Mouse (Mus musculus): Measurements from ENCODE around the gene Angpt4. TPM values are rescaled to one million over a fixed set of nuclear protein-coding genes. Genes with fewer than 3 reads are reported as not detected.
A peak's percentile ranks its signal among the peaks of the same experiment; 100 is the strongest.

Angpt4 gene
- polyA plus RNA-seq, 1 experiment from 2014 or later, result 1.1 TPM

DNA sequence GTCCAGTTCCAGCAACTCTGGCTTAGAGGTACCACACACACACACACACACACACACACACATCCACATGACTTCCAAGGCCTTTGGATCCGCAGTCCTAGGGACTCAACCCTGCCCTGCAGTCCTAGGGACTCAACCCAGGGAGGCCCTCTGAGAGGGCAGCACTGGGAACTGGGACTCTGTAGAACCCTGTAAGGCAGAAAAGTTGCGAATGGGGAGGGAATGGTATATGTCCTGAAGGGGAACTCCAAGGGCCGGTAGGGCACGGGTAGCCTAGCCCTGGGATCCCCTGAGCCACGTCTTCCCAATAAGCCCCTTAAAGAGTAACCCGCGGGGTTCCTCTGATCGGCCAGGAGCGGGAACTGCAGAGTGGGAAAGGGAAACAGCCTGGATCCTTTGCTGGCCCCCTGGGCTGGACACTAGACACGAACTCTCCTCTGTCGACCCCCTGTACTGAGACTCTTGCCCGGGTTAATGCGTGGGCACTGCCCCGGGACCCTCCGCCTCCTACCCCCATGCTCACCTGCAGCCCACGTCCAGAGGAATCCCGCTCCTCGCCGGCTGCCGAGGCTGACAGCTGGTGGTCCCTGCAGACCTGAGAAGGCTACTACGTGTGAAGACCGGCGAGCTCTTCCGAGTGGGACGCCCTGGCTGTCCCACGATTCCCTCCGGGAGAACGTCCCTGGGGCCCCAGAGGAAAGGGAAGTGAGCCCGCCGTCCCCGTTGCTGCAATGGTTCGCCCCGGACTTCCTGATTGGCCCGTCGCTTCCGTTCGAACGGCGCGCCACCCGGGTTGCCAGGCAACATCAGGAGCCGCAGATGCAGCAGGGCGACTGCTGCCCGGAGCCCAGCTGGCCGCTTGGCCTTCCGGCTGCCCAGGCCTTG lies 68.7 kb downstream of the Angpt4 start, which contains the start of gene Fam110a:
TSS of gene Fam110a (minus strand) at position 750 of the 885 bp plus-strand sequence.
- Histone ChIP-seq H3K4me3 (ENCODE audit: low read length) (peak within 1 kb of the TSS; percentile 91), H3K9me3 (ENCODE audit: control insufficient read depth, low read length) (no peaks in the 10 kb centered on the region), H3K4me2 (replicated peaks; ENCODE audit: low read depth, low read length) (peak within 1 kb of the TSS; percentile 65), H3K4me1 (ENCODE audit: control insufficient read depth, insufficient read depth, low read length) (peaks cover 14% of the 10 kb centered on the region; the same call in 1 of the 2 replicates), H3K9ac (ENCODE audit: low read depth, low read length) (peak within 1 kb of the TSS; percentile 81), H3K36me3 (ENCODE audit: control insufficient read depth, insufficient read depth, low read length) (no peaks in the 10 kb centered on the region), H3K27ac (ENCODE audit: low read depth, low read length) (peak within 1 kb of the TSS; percentile 71; the same call in 1 of the 2 replicates), H3K27me3 (ENCODE audit: control insufficient read depth, insufficient read depth, low read length) (no peaks in the 10 kb centered on the region)
- WGBS, result 0% methylated on average over 46 of the region's 46 CpGs
- ATAC-seq (ENCODE audit: low FRiP score, low TSS enrichment), result peak; percentile 92

GRCm38 (mm10) chr2:151980355-151980693 lies 69.3 kb downstream of the Angpt4 start:
- H3K4me3 ChIP-seq (ENCODE audit: low read length), result peak overlapping the region; percentile 91
- H3K9ac ChIP-seq (ENCODE audit: low read depth, low read length), result peak overlapping the region; percentile 81
- no peaks in the 10 kb centered on the region for H3K9me3 ChIP-seq (ENCODE audit: control insufficient read depth, low read length)
- 38% methylated on average over 3 of the region's 3 CpGs for WGBS
- no peaks in the 10 kb centered on the region for H3K36me3 ChIP-seq (ENCODE audit: control insufficient read depth, insufficient read depth, low read length)
- no peak overlapping the region for H3K27ac ChIP-seq (ENCODE audit: low read depth, low read length)
- no peaks in the 10 kb centered on the region for H3K27me3 ChIP-seq (ENCODE audit: control insufficient read depth, insufficient read depth, low read length)
- peaks cover 13% of the 10 kb centered on the region; the same call in 1 of the 2 replicates for H3K4me1 ChIP-seq (ENCODE audit: control insufficient read depth, insufficient read depth, low read length)
- peak overlapping the region; percentile 65 for H3K4me2 ChIP-seq (replicated peaks; ENCODE audit: low read depth, low read length)
- ATAC-seq (ENCODE audit: low FRiP score, low TSS enrichment), result peak; percentile 21

- H3K9me3 ChIP-seq (ENCODE audit: control insufficient read depth, low read length), result no peaks in the 10 kb centered on the region
- no peak overlapping the region for H3K4me2 ChIP-seq (replicated peaks; ENCODE audit: low read depth, low read length)
- no peak overlapping the region for H3K4me3 ChIP-seq (ENCODE audit: low read length)
- no peak overlapping the region for H3K9ac ChIP-seq (ENCODE audit: low read depth, low read length)
- ATAC-seq (ENCODE audit: low FRiP score, low TSS enrichment), result no peak
- no peak overlapping the region for H3K27ac ChIP-seq (ENCODE audit: low read depth, low read length)
- H3K27me3 ChIP-seq (ENCODE audit: control insufficient read depth, insufficient read depth, low read length), result no peaks in the 10 kb centered on the region
- H3K36me3 ChIP-seq (ENCODE audit: control insufficient read depth, insufficient read depth, low read length), result no peaks in the 10 kb centered on the region
- H3K4me1 ChIP-seq (ENCODE audit: control insufficient read depth, insufficient read depth, low read length), result peaks cover 13% of the 10 kb centered on the region; the same call in 1 of the 2 replicates
- WGBS, result 74% methylated on average over 6 of the region's 6 CpGs
Measured at GRCm38 (mm10) chr2:151981268-151981667, 70.3 kb downstream of the Angpt4 start.

GRCm38 (mm10) chr2:151982476-151982875 lies 71.5 kb downstream of the Angpt4 start:
- no peak overlapping the region for H3K4me2 ChIP-seq (replicated peaks; ENCODE audit: low read depth, low read length)
- ATAC-seq (ENCODE audit: low FRiP score, low TSS enrichment), result no peak

DNA sequence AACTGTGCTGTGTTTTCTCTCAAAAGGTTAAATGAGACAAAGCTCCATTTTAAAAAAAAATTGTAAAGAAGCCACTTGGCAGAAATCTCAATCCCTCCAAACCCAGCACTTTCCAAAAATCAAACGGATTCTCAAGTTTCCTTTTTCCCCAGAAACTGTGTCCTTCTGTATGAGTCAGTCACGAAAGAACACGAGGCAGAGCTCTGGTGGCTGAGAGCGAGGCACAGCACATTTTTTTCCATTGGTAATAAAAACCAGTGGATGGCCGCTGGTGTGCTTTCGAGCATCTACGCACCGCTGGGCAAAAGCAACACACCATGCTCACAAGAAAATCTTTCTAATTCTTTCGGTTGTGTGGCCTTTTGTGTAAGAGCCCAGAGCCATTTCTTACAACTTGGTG lies 73.0 kb downstream of the Angpt4 start:
- Histone ChIP-seq H3K4me1 (ENCODE audit: control insufficient read depth, insufficient read depth, low read length) (no peaks in the 10 kb centered on the region), H3K27ac (ENCODE audit: low read depth, low read length) (0 out of 2 replicates have a peak overlapping the region, but pooled peaks have one; percentile 1), H3K27me3 (ENCODE audit: control insufficient read depth, insufficient read depth, low read length) (no peaks in the 10 kb centered on the region), H3K9me3 (ENCODE audit: control insufficient read depth, low read length) (no peaks in the 10 kb centered on the region), H3K9ac (ENCODE audit: low read depth, low read length) (no peak overlapping the region), H3K36me3 (ENCODE audit: control insufficient read depth, insufficient read depth, low read length) (no peaks in the 10 kb centered on the region), H3K4me2 (replicated peaks; ENCODE audit: low read depth, low read length) (no peak overlapping the region), H3K4me3 (ENCODE audit: low read length) (no peak overlapping the region)
- no peak for ATAC-seq (ENCODE audit: low FRiP score, low TSS enrichment)
- 29% methylated on average over 9 of the region's 9 CpGs for WGBS

More at GRCm38 (mm10) chr2:151982476-151982875, 71.5 kb downstream of the Angpt4 start:
- Histone ChIP-seq H3K27ac (ENCODE audit: low read depth, low read length) (no peak overlapping the region), H3K36me3 (ENCODE audit: control insufficient read depth, insufficient read depth, low read length) (no peaks in the 10 kb centered on the region), H3K9ac (ENCODE audit: low read depth, low read length) (no peak overlapping the region), H3K4me3 (ENCODE audit: low read length) (no peak overlapping the region), H3K9me3 (ENCODE audit: control insufficient read depth, low read length) (no peaks in the 10 kb centered on the region), H3K27me3 (ENCODE audit: control insufficient read depth, insufficient read depth, low read length) (no peaks in the 10 kb centered on the region), H3K4me1 (ENCODE audit: control insufficient read depth, insufficient read depth, low read length) (peaks cover 11% of the 10 kb centered on the region; the same call in 1 of the 2 replicates)

GRCm38 (mm10) chr2:151985426-151986172 lies 74.6 kb downstream of the Angpt4 start:
- H3K4me2 ChIP-seq (replicated peaks; ENCODE audit: low read depth, low read length), result no peak overlapping the region
- peak overlapping the region; percentile 5; the same call in 1 of the 2 replicates for H3K27ac ChIP-seq (ENCODE audit: low read depth, low read length)
- H3K27me3 ChIP-seq (ENCODE audit: control insufficient read depth, insufficient read depth, low read length), result no peaks in the 10 kb centered on the region
- peak; percentile 79 for ATAC-seq (ENCODE audit: low FRiP score, low TSS enrichment)
- H3K4me1 ChIP-seq (ENCODE audit: control insufficient read depth, insufficient read depth, low read length), result no peaks in the 10 kb centered on the region
- H3K4me3 ChIP-seq (ENCODE audit: low read length), result no peak overlapping the region
- no peak overlapping the region for H3K9ac ChIP-seq (ENCODE audit: low read depth, low read length)
- H3K9me3 ChIP-seq (ENCODE audit: control insufficient read depth, low read length), result no peaks in the 10 kb centered on the region
- H3K36me3 ChIP-seq (ENCODE audit: control insufficient read depth, insufficient read depth, low read length), result no peaks in the 10 kb centered on the region
- 28% methylated on average over 7 of the region's 7 CpGs for WGBS

DNA sequence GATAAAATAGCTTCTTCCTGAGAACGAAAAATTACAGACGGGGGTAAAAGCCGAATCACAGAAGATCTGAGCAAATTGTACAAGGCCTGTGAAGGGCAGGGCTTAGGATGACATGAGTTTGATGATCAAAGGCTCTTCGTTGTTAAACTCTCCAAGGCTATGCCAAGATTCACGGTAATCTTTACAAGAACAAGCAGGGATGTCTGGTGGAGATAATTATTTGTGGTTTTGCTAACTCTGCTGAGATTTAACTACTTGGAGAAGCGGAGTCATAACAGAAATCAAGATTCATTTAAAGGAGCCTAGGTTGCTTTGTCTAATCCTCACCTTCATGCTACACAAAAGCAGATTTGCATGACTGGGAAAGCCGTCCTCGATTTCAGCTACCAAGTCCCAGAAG lies 75.9 kb downstream of the Angpt4 start:
- ATAC-seq (ENCODE audit: low FRiP score, low TSS enrichment), result no peak
- no peaks in the 10 kb centered on the region for H3K9me3 ChIP-seq (ENCODE audit: control insufficient read depth, low read length)

GRCm38 (mm10) chr2:151988978-151989377 lies 78.0 kb downstream of the Angpt4 start:
- Histone ChIP-seq H3K9me3 (ENCODE audit: control insufficient read depth, low read length) (no peaks in the 10 kb centered on the region), H3K36me3 (ENCODE audit: control insufficient read depth, insufficient read depth, low read length) (no peaks in the 10 kb centered on the region), H3K27me3 (ENCODE audit: control insufficient read depth, insufficient read depth, low read length) (no peaks in the 10 kb centered on the region), H3K4me2 (replicated peaks; ENCODE audit: low read depth, low read length) (no peak overlapping the region), H3K4me3 (ENCODE audit: low read length) (no peak overlapping the region), H3K9ac (ENCODE audit: low read depth, low read length) (no peak overlapping the region), H3K4me1 (ENCODE audit: control insufficient read depth, insufficient read depth, low read length) (0 out of 2 replicates have a peak, but pooled peaks cover 4% of the 10 kb centered on the region), H3K27ac (ENCODE audit: low read depth, low read length) (no peak overlapping the region)
- 78% methylated on average over 2 of the region's 2 CpGs for WGBS
- no peak for ATAC-seq (ENCODE audit: low FRiP score, low TSS enrichment)

More for the DNA sequence above, 75.9 kb downstream of the Angpt4 start:
- 82% methylated on average over 8 of the region's 8 CpGs for WGBS
- no peak overlapping the region for H3K4me2 ChIP-seq (replicated peaks; ENCODE audit: low read depth, low read length)
- H3K4me1 ChIP-seq (ENCODE audit: control insufficient read depth, insufficient read depth, low read length), result 0 out of 2 replicates have a peak, but pooled peaks cover 4% of the 10 kb centered on the region
- H3K27me3 ChIP-seq (ENCODE audit: control insufficient read depth, insufficient read depth, low read length), result no peaks in the 10 kb centered on the region
- no peak overlapping the region for H3K27ac ChIP-seq (ENCODE audit: low read depth, low read length)
- no peak overlapping the region for H3K4me3 ChIP-seq (ENCODE audit: low read length)
- H3K36me3 ChIP-seq (ENCODE audit: control insufficient read depth, insufficient read depth, low read length), result no peaks in the 10 kb centered on the region
- H3K9ac ChIP-seq (ENCODE audit: low read depth, low read length), result no peak overlapping the region
